Mouse (Mus musculus) MEL (cell line): ENCODE data around the gene Hist1h3b.

Experiments
- BHLHE40 ChIP-seq: IDR thresholded peaks from 2 replicates; pipeline ENCODE4 v1.6.1; 2012; ENCODE audit warnings: low read depth, mild to moderate bottlenecking, inconsistent platforms, low read length, improper control_type of control experiment, borderline replicate concordance
- CHD2 ChIP-seq: IDR thresholded peaks from 2 replicates; pipeline ENCODE4 v1.6.1; 2011; ENCODE audit warnings: low read length, improper control_type of control experiment
- CTCF ChIP-seq, 3 experiments: IDR thresholded peaks in 2 of 3; conservative IDR thresholded peaks in 1 of 3; 2 replicates each; pipeline ENCODE4 v1.5.1; 2011 to 2012; ENCODE audit warnings: low read length in 3 of 3, low read depth in 2 of 3, mild to moderate bottlenecking in 2 of 3, improper control_type of control experiment in 1 of 3, inconsistent platforms in 1 of 3, mixed read lengths in 1 of 3, moderate library complexity in 1 of 3; ENCODE audit not compliant: control insufficient read depth in 1 of 3, insufficient read depth in 1 of 3, poor library complexity in 1 of 3, severe bottlenecking in 1 of 3
- MAX ChIP-seq: IDR thresholded peaks from 2 replicates; pipeline ENCODE4 v1.6.1; 2011; ENCODE audit warnings: low read length, improper control_type of control experiment
- MXI1 ChIP-seq: IDR thresholded peaks from 2 replicates; pipeline ENCODE4 v1.6.1; 2011; ENCODE audit warnings: mild to moderate bottlenecking, low read depth, low read length, improper control_type of control experiment
- POLR2AphosphoS5 ChIP-seq: IDR thresholded peaks from 2 replicates; pipeline ENCODE4 v1.6.1; 2012; ENCODE audit warnings: low read depth, borderline replicate concordance, mild to moderate bottlenecking, inconsistent platforms, low read length, moderate library complexity, mixed read lengths
- SIN3A ChIP-seq: IDR thresholded peaks from 2 replicates; pipeline ENCODE4 v1.6.1; 2012; ENCODE audit warnings: low read length, improper control_type of control experiment, inconsistent platforms
- TAL1 ChIP-seq: IDR thresholded peaks from 2 replicates; pipeline ENCODE4 v1.6.1; 2012; ENCODE audit warnings: mild to moderate bottlenecking, inconsistent platforms, low read length, moderate library complexity, mixed read lengths
- USF2 ChIP-seq, 2 experiments: IDR thresholded peaks; 2 replicates each; pipeline ENCODE4 v1.6.1; 2011 to 2012; ENCODE audit warnings: improper control_type of control experiment in 2 of 2, low read length in 2 of 2, borderline replicate concordance in 1 of 2, inconsistent platforms in 1 of 2, low read depth in 1 of 2, mild to moderate bottlenecking in 1 of 2; ENCODE audit not compliant: insufficient read depth in 1 of 2

DNA sequence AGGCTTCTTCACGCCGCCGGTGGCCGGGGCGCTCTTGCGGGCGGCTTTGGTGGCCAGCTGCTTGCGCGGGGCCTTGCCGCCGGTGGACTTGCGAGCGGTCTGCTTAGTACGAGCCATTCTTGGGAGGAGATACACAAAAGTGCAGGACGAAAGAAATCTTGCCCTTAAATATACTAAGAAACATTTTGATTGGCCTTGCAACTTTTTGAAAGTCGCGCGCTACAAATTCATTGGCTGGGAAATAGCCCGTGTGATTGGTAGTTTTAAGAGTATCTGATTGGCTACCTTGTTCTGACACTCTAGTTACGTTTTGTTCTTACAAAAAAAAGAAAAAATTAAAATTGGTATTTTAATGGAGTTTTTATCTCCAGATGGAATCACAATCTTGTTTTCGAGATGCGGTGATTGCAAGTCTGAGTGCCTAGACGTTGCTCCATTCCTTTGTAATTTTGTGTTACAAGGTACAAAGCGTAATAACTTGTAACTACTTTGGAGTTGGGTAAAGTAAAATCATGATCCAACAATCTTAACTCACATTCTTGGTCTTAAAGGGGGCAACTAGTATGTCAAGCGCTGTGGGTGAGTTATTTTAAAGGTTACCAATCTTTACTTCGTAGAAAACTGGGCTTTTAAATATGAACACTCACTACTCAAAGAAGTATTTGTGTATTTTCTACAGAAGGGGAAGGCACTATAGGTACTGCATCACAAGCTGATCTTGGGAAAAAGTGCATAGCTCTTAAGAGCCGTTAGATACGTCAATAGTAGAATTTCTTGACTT is 6.5 kb upstream of the Hist1h3b start, which contains the start of gene Hist1h3c:
- TF ChIP-seq CHD2: no peak
- no peak for TF ChIP-seq SIN3A
- no peak for TF ChIP-seq TAL1
- no peak for TF ChIP-seq MAX
- peak; percentile 91; the same call in 1 of the 2 replicates for TF ChIP-seq POLR2AphosphoS5
- TF ChIP-seq CTCF (IDR thresholded peaks at IDR 0.05 in 2 of 3, conservative IDR thresholded peaks at IDR 0.05 in 1 of 3; ENCODE audit: control insufficient read depth in 1 of 3, insufficient read depth in 1 of 3, low read depth in 2 of 3, low read length in 3 of 3, poor library complexity in 1 of 3, severe bottlenecking in 1 of 3): no peak
- no peak for TF ChIP-seq BHLHE40
- TF ChIP-seq MXI1: no peak
- no peak for TF ChIP-seq USF2 (IDR thresholded peaks at IDR 0.05; ENCODE audit: borderline replicate concordance in 1 of 2, insufficient read depth in 1 of 2, low read depth in 1 of 2, low read length in 2 of 2)
